Mouse (Mus musculus) layer of hippocampus, adult 9-11 months (tissue): ENCODE measurements around the gene Mustn1.

Experiments used
- DNase-seq: peaks from one replicate; pipeline ENCODE4 v3.0.0; 2022

Gene Mustn1

GRCm38 (mm10) chr14:30878958-30879571, at the start of gene Mustn1:
Gene Mustn1, plus strand, starts transcription at chr14:30879200.
- DNase-seq: no peak

GRCm38 (mm10) chr14:30837416-30837996, 41.5 kb upstream of the Mustn1 start:
- no peak for DNase-seq

GRCm38 (mm10) chr14:30843701-30844100, 35.3 kb upstream of the Mustn1 start:
- no peak for DNase-seq

- DNase-seq: no peak
These were observed 28.5 kb upstream of the Mustn1 start for GRCm38 (mm10) chr14:30850504-30850903.

GRCm38 (mm10) chr14:30852325-30852724, 26.7 kb upstream of the Mustn1 start:
- DNase-seq: no peak

- no peak for DNase-seq
These were observed 23.7 kb upstream of the Mustn1 start for GRCm38 (mm10) chr14:30855316-30855715.

- no peak for DNase-seq
These were observed 22.0 kb upstream of the Mustn1 start for GRCm38 (mm10) chr14:30856885-30857507.

GRCm38 (mm10) chr14:30857990-30858389, 21.0 kb upstream of the Mustn1 start:
- no peak for DNase-seq

GRCm38 (mm10) chr14:30861421-30862125, 17.4 kb upstream of the Mustn1 start:
- no peak for DNase-seq

- no peak for DNase-seq
These were observed 16.6 kb upstream of the Mustn1 start for GRCm38 (mm10) chr14:30862368-30862767.

- DNase-seq: no peak
These were observed 13.7 kb upstream of the Mustn1 start for GRCm38 (mm10) chr14:30865311-30865710.

GRCm38 (mm10) chr14:30867042-30867441, 12.0 kb upstream of the Mustn1 start:
- no peak for DNase-seq

- DNase-seq: no peak
These were observed 10.2 kb upstream of the Mustn1 start for GRCm38 (mm10) chr14:30868826-30869225.

- DNase-seq: no peak
These were observed 9.6 kb upstream of the Mustn1 start for GRCm38 (mm10) chr14:30869391-30869801.

- DNase-seq: no peak
These were observed 8.5 kb upstream of the Mustn1 start for GRCm38 (mm10) chr14:30870206-30871147.

GRCm38 (mm10) chr14:30874095-30874700, 4.8 kb upstream of the Mustn1 start:
- no peak for DNase-seq

- DNase-seq: no peak
These were observed 3.7 kb upstream of the Mustn1 start for GRCm38 (mm10) chr14:30875130-30875865.

- no peak for DNase-seq
These were observed 3.0 kb upstream of the Mustn1 start for GRCm38 (mm10) chr14:30875955-30876354.

- no peak for DNase-seq
These were observed 2.5 kb upstream of the Mustn1 start for GRCm38 (mm10) chr14:30876451-30876850.

GRCm38 (mm10) chr14:30877827-30878226, 1.2 kb upstream of the Mustn1 start:
- no peak for DNase-seq

GRCm38 (mm10) chr14:30879794-30880193, 794 bp downstream of the Mustn1 start:
- DNase-seq: no peak
